Mouse (Mus musculus) testis, postnatal 10 days (tissue): Measurements from ENCODE around the gene Ror1.

Source experiments
- DNase-seq: peaks from one replicate; pipeline ENCODE4 v3.0.0; 2021; ENCODE audit warnings: low spot score

The Ror1 gene

GRCm38 (mm10) chr4:100390436-100390835 lies 294.8 kb downstream of the Ror1 start:
- DNase-seq = no peak

GRCm38 (mm10) chr4:100391021-100391420 lies 295.4 kb downstream of the Ror1 start:
- no peak for DNase-seq

- DNase-seq = no peak
These were observed 297.9 kb downstream of the Ror1 start for GRCm38 (mm10) chr4:100393374-100394061.

GRCm38 (mm10) chr4:100395407-100395806 lies 299.8 kb downstream of the Ror1 start:
- DNase-seq = peak; percentile 26

GRCm38 (mm10) chr4:100398079-100398478 lies 302.5 kb downstream of the Ror1 start:
- DNase-seq = no peak

- DNase-seq = no peak
These were observed 305.5 kb downstream of the Ror1 start for GRCm38 (mm10) chr4:100401078-100401477.

- no peak for DNase-seq
These were observed 306.2 kb downstream of the Ror1 start for GRCm38 (mm10) chr4:100401581-100402470.

- peak; percentile 86 for DNase-seq
These were observed 311.8 kb downstream of the Ror1 start for GRCm38 (mm10) chr4:100407261-100407874.

GRCm38 (mm10) chr4:100409521-100409920 lies 313.9 kb downstream of the Ror1 start:
- DNase-seq = no peak

- no peak for DNase-seq
These were observed 316.4 kb downstream of the Ror1 start for GRCm38 (mm10) chr4:100411841-100412539.

- DNase-seq = no peak
These were observed 327.2 kb downstream of the Ror1 start for GRCm38 (mm10) chr4:100422756-100423155.

GRCm38 (mm10) chr4:100426101-100426500 lies 330.5 kb downstream of the Ror1 start:
- DNase-seq = no peak

GRCm38 (mm10) chr4:100429371-100429900 lies 333.8 kb downstream of the Ror1 start:
- DNase-seq = no peak

- DNase-seq = no peak
These were observed 339.9 kb downstream of the Ror1 start for GRCm38 (mm10) chr4:100435281-100436168.

GRCm38 (mm10) chr4:100436169-100436547 lies 340.6 kb downstream of the Ror1 start:
- DNase-seq = no peak

GRCm38 (mm10) chr4:100446897-100447296 lies 351.3 kb downstream of the Ror1 start:
- DNase-seq = no peak

GRCm38 (mm10) chr4:100462493-100463120 lies 367.0 kb downstream of the Ror1 start:
- DNase-seq = no peak

- DNase-seq = peak; percentile 76
These were observed 383.2 kb downstream of the Ror1 start, which contains the start of gene Ube2u for GRCm38 (mm10) chr4:100478592-100479321. Gene Ube2u (plus strand): TSS chr4:100478849.

- no peak for DNase-seq
These were observed 392.9 kb downstream of the Ror1 start for GRCm38 (mm10) chr4:100488447-100488846.
